Mouse (Mus musculus): ENCODE results near the gene Csf2ra.
"Not testable (repeated sequence)": the region's sequence is repeated elsewhere in the genome, so short reads cannot be mapped to it uniquely, and the experiment has no call there.

DNA sequence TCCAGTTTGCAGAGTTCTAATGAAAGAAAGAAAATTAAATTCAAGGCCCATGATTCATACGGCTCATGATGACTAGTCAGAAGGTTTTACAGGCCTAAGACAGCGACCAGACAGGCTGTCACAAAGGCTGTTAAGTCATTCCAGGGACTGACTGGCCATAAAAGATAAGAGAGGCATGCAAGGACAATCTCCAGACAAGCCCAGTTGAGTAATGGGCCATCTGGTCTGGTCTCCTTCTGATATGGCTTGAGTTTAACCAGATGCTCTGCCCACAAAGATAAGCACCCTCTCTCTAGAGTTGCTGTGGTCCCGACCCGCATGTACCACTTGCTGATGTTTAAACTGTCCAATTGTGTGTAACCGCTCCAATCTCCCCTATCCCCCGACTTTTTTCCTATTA lies 20.7 kb downstream of the Csf2ra start:
- not testable (repeated sequence) for TF ChIP-seq CTCF (IDR thresholded peaks at IDR 0.05; ENCODE audit: low read depth); EP300 (optimal IDR thresholded peaks at IDR 0.05)
